Mouse (Mus musculus) heart, adult 2 months (tissue): ENCODE data around the gene Foxo4. TPM values are rescaled to one million over a fixed set of nuclear protein-coding genes. Genes with fewer than 3 reads are reported as not detected.

ENCODE experiments used
- DNase-seq, 2 experiments: peaks; one replicate each; pipeline ENCODE4 v3.0.0; 2021
- H3K27ac ChIP-seq: fragments of 200-600 bp; 2 replicates; pipeline ENCODE4 v1.8.1; 2022
- H3K27me3 ChIP-seq: fragments of 200-500 bp; 2 replicates; pipeline ENCODE4 v1.6.1; 2012; ENCODE audit warnings: mild to moderate bottlenecking, low read length, inconsistent platforms, mixed read lengths; ENCODE audit not compliant: control insufficient read depth, insufficient read depth
- H3K36me3 ChIP-seq: fragments of 200-500 bp; 2 replicates; pipeline ENCODE4 v1.6.1; 2012; ENCODE audit warnings: low read length, inconsistent platforms; ENCODE audit not compliant: control insufficient read depth, insufficient read depth
- H3K4me1 ChIP-seq: fragments of 200-500 bp; 2 replicates; pipeline ENCODE4 v1.6.1; 2011; ENCODE audit warnings: low read length; ENCODE audit not compliant: control insufficient read depth, insufficient read depth
- H3K4me3 ChIP-seq: fragments of 200-600 bp; 2 replicates; pipeline ENCODE4 v1.8.1; 2022
- H3K79me2 ChIP-seq: fragments of 200-500 bp; replicated peaks from 2 replicates; pipeline ENCODE4 v1.6.1; 2012; ENCODE audit warnings: mild to moderate bottlenecking, inconsistent platforms, low read length, moderate library complexity, mixed read lengths; ENCODE audit not compliant: control insufficient read depth, insufficient read depth
- H3K9ac ChIP-seq: fragments of 200-500 bp; 2 replicates; pipeline ENCODE4 v1.6.1; 2012; ENCODE audit warnings: low read depth, mild to moderate bottlenecking, control low read depth, inconsistent platforms, low read length, mixed read lengths
- CTCF ChIP-seq: fragments of 200-600 bp; IDR thresholded peaks from 2 replicates; pipeline ENCODE4 v1.8.1; 2022; ENCODE audit warnings: antibody characterized with exemption, mild to moderate bottlenecking, moderate library complexity
- EP300 ChIP-seq: fragments of 200-500 bp; IDR thresholded peaks from 2 replicates; pipeline ENCODE4 v1.6.1; 2011; ENCODE audit warnings: low read depth, low read length, control low read depth; ENCODE audit not compliant: insufficient read depth
- POLR2A ChIP-seq: fragments of 200-500 bp; IDR thresholded peaks from 2 replicates; pipeline ENCODE4 v1.6.1; 2011; ENCODE audit warnings: mild to moderate bottlenecking, low read depth, low read length, control low read depth; ENCODE audit not compliant: insufficient read depth
- WGBS: fragments of 180-500 bp; shearing (Covaris S2); methylation state at CpG from one replicate; pipeline ENCODE4 v1.1.7; 2018; 5-methylcytosine and 5-hydroxymethylcytosine counted together
- intact Hi-C: fragments of 180-260 bp; cut with DNase I; formaldehyde crosslinking; loops from one replicate; pipeline ENCODE4 v1.15.1; 2025
- polyA plus RNA-seq: library from polyadenylated mRNA; depleted of rRNA; stranded (reverse); fragments of >200 nt; gene quantifications from 2 replicates; pipeline ENCODE4 v1.2.3, GENCODE M21; 2012
- total RNA-seq, 2 experiments: library from RNA; stranded (reverse); gene quantifications; 2 replicates each; pipeline ENCODE4 v1.2.3; 2021

Foxo4 gene
- total and polyA plus RNA-seq, 3 experiments: 39.4 to 65.2 (median 57.7) TPM

GRCm38 (mm10) chrX:101268755-101269124 lies 14.4 kb downstream of the Foxo4 start, which contains the start of gene Gm20489:
TSS of gene Gm20489 (minus strand) at chrX:101269023.
- DNase-seq: no peak
- no peaks in the 10 kb centered on the region for H3K27me3 ChIP-seq
- 58% methylated on average over 3 of the region's 3 CpGs for WGBS
- H3K27ac ChIP-seq: peak within 1 kb of the TSS; percentile 66
- H3K9ac ChIP-seq: peak within 1 kb of the TSS; percentile 60
- H3K4me1 ChIP-seq: no peaks in the 10 kb centered on the region
- intact Hi-C loops: no loop called here
- no peaks in the 10 kb centered on the region for H3K79me2 ChIP-seq
- peak within 1 kb of the TSS; percentile 0; the same call in 1 of the 2 replicates for H3K4me3 ChIP-seq
- no peaks in the 10 kb centered on the region for H3K36me3 ChIP-seq
- TF ChIP-seq EP300 (no peak), POLR2A (no peak), CTCF (no peak)

- WGBS: 29% methylated on average over 6 of the region's 6 CpGs
- Histone ChIP-seq H3K79me2 (no peaks in the 10 kb centered on the region), H3K27ac (peak overlapping the region; percentile 51; the same call in 1 of the 2 replicates), H3K27me3 (no peaks in the 10 kb centered on the region), H3K4me1 (peaks cover 2% of the 10 kb centered on the region; the same call in 1 of the 2 replicates), H3K36me3 (no peaks in the 10 kb centered on the region), H3K4me3 (peak overlapping the region; percentile 63), H3K9ac (no peak overlapping the region)
- TF ChIP-seq CTCF: no peak
- no peak for TF ChIP-seq EP300
- no peak for TF ChIP-seq POLR2A
- intact Hi-C loops: loop anchor here (2.0 to 5.0 kb wide), 4 partner anchors 19 to 141 kb away; partner anchors contain the start of genes Foxo4 and Snx12
- DNase-seq: no peak
Measured at GRCm38 (mm10) chrX:101273410-101273809, 19.1 kb downstream of the Foxo4 start.

DNA sequence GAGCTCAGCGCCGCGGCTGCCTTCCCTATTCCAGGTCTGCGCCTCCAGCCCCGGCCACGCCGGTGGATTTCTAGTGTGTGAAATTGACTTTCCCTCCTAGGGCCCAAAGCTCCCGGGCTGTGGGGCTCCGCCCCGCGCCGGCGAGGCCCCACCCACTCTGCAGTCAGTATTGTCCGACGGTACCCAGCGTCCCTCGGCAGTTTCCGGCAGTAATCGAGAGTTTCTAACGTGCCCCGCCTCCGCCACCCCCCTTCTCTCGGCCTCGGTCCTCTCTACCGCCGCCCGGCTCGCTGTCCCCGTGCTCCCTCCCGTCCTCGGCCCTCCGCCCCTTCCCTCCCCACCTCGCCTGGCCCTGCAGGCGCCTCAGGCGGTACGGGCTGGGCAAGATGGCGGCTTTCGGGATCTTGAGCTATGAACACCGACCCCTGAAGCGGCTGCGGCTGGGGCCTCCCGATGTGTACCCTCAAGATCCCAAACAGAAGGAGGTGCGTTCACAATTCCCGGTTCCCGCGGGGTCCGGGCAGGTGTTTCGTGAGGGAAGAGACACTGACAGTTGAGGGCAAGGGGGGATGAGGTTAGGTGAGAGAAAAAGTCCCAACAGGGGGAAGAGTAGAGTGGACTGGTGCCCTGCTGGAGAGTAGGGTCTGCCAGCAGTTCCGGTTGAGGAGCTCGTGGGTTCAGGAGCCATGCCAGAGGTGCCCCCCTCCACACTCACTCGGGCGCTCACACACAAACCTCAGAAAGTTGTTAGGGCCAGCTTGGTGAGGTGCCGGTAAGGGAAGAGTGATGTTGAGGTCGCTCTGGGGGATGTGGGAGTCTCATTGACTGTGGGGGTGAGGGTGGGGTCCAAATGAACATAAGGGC lies 19.8 kb downstream of the Foxo4 start, which contains the start of gene Med12:
Gene Med12, plus strand, starts transcription at position 156 of the 864 bp plus-strand sequence.
- Histone ChIP-seq H3K4me3 (peak within 1 kb of the TSS; percentile 63), H3K9ac (peak within 1 kb of the TSS; percentile 57), H3K36me3 (no peaks in the 10 kb centered on the region), H3K27ac (peak within 1 kb of the TSS; percentile 80), H3K27me3 (no peaks in the 10 kb centered on the region), H3K79me2 (no peaks in the 10 kb centered on the region), H3K4me1 (peaks cover 2% of the 10 kb centered on the region; the same call in 1 of the 2 replicates)
- DNase-seq: peak; percentile 90 to 94
- TF ChIP-seq POLR2A (no peak), EP300 (no peak), CTCF (no peak)
- WGBS: 17% methylated on average over 54 of the region's 54 CpGs
- intact Hi-C loops: loop anchor here (2.0 to 5.0 kb wide), 4 partner anchors 19 to 142 kb away; partner anchors contain the start of genes Foxo4 and Snx12

GRCm38 (mm10) chrX:101282813-101283212 lies 28.5 kb downstream of the Foxo4 start:
- H3K9ac ChIP-seq: no peak overlapping the region
- H3K4me3 ChIP-seq: no peak overlapping the region
- TF ChIP-seq EP300 (no peak), CTCF (no peak), POLR2A (no peak)
- no peaks in the 10 kb centered on the region for H3K79me2 ChIP-seq
- WGBS: 68% methylated on average over 6 of the region's 6 CpGs
- intact Hi-C loops: no loop called here
- DNase-seq: no peak
- H3K4me1 ChIP-seq: no peaks in the 10 kb centered on the region
- no peak overlapping the region for H3K27ac ChIP-seq
- H3K27me3 ChIP-seq: no peaks in the 10 kb centered on the region
- H3K36me3 ChIP-seq: no peaks in the 10 kb centered on the region

DNA sequence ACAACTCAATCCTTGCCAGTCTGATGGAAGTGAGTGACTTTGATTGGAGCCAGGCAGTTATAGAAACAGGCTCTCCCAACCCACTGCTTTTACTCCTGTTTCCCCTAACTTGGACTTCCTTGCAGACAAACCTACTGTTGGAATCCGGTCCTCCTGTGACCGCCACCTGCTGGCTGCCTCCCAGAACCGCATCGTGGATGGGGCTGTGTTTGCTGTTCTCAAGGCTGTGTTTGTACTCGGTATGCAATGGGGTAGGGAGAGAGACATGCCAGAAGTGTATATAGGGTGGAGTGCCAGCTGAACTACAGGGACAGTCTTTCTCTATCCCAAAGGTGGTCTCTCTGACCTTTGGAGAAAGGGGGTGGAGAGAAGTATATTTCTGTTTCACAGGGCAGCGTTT lies 31.2 kb downstream of the Foxo4 start:
- Histone ChIP-seq H3K4me1 (no peaks in the 10 kb centered on the region), H3K9ac (no peak overlapping the region), H3K27ac (no peak overlapping the region), H3K27me3 (no peaks in the 10 kb centered on the region), H3K79me2 (no peaks in the 10 kb centered on the region), H3K4me3 (no peak overlapping the region), H3K36me3 (no peaks in the 10 kb centered on the region; the same call in 1 of the 2 replicates)
- WGBS: 25% methylated on average over 6 of the region's 6 CpGs
- peak; percentile 35 to 52 for DNase-seq
- intact Hi-C loops: loop anchor here (5.0 kb wide), 1 partner anchor 153 kb away; no protein-coding TSS in a partner anchor
- TF ChIP-seq CTCF (peak; percentile 75), EP300 (no peak), POLR2A (no peak)
